Mouse (Mus musculus) bone marrow, adult 2 months (tissue): ENCODE data around the gene 2210408I21Rik. TPM values are rescaled to one million over a fixed set of nuclear protein-coding genes. Genes with fewer than 3 reads are reported as not detected.

Source experiments
- H3K27ac ChIP-seq: fragments of 200-500 bp; 2 replicates; pipeline ENCODE4 v1.5.1; 2012; ENCODE audit warnings: low read depth, mild to moderate bottlenecking, control low read depth, inconsistent platforms, low read length; ENCODE audit not compliant: control insufficient read depth, poor library complexity, insufficient read depth
- H3K4me1 ChIP-seq: fragments of 200-500 bp; 2 replicates; pipeline ENCODE4 v1.6.1; 2011; ENCODE audit warnings: low read length; ENCODE audit not compliant: control insufficient read depth, insufficient read depth
- H3K4me3 ChIP-seq: fragments of 200-500 bp; replicated peaks from 2 replicates; pipeline ENCODE3; 2011; ENCODE audit warnings: mild to moderate bottlenecking, low read depth, low read length, control low read depth; ENCODE audit not compliant: control insufficient read depth
- CTCF ChIP-seq: fragments of 200-500 bp; IDR thresholded peaks from 2 replicates; pipeline ENCODE4 v1.5.1; 2011; ENCODE audit warnings: low read length, control low read depth; ENCODE audit not compliant: control insufficient read depth, insufficient read depth
- POLR2A ChIP-seq: fragments of 200-500 bp; IDR thresholded peaks from 2 replicates; pipeline ENCODE4 v1.6.1; 2011; ENCODE audit warnings: low read depth, mild to moderate bottlenecking, control low read depth, low read length, borderline replicate concordance; ENCODE audit not compliant: control insufficient read depth
- WGBS: fragments of 180-500 bp; shearing (Covaris S2); methylation state at CpG from one replicate; pipeline ENCODE4 v1.1.7; 2018; 5-methylcytosine and 5-hydroxymethylcytosine counted together
- polyA plus RNA-seq: library from polyadenylated mRNA; stranded (reverse); fragments of >200 nt; gene quantifications from 2 replicates; pipeline ENCODE4 v1.2.4, GENCODE M21; 2011; ENCODE audit warnings: low replicate concordance; ENCODE audit not compliant: missing spikeins, insufficient read depth, insufficient read length

Gene 2210408I21Rik
- polyA plus RNA-seq, 1 experiment, result 2.0 TPM

GRCm38 (mm10) chr13:77262715-77263338 lies 127.5 kb downstream of the 2210408I21Rik start:
- Histone ChIP-seq H3K4me1 (no peaks in the 10 kb centered on the region), H3K4me3 (no peak overlapping the region), H3K27ac (no peak overlapping the region)
- TF ChIP-seq POLR2A (no peak), CTCF (no peak)
- WGBS, result 74% methylated on average over 3 of the region's 3 CpGs

GRCm38 (mm10) chr13:77263400-77264179 lies 128.2 kb downstream of the 2210408I21Rik start:
- no peak for TF ChIP-seq POLR2A
- WGBS, result 85% methylated on average over 7 of the region's 7 CpGs
- no peak overlapping the region for H3K27ac ChIP-seq

GRCm38 (mm10) chr13:77264481-77264880 lies 129.1 kb downstream of the 2210408I21Rik start:
- Histone ChIP-seq H3K27ac (no peak overlapping the region), H3K4me1 (no peaks in the 10 kb centered on the region), H3K4me3 (no peak overlapping the region)
- TF ChIP-seq CTCF, result no peak
- TF ChIP-seq POLR2A, result no peak
- WGBS, result 66% methylated on average over 1 of the region's 1 CpGs

More at GRCm38 (mm10) chr13:77263400-77264179, 128.2 kb downstream of the 2210408I21Rik start:
- H3K4me3 ChIP-seq, result no peak overlapping the region
- H3K4me1 ChIP-seq, result no peaks in the 10 kb centered on the region

- H3K4me1 ChIP-seq, result no peaks in the 10 kb centered on the region
- TF ChIP-seq POLR2A, result no peak
- TF ChIP-seq CTCF, result no peak
- no peak overlapping the region for H3K27ac ChIP-seq
- WGBS, result 58% methylated on average over 3 of the region's 3 CpGs
- no peak overlapping the region for H3K4me3 ChIP-seq
Measured at GRCm38 (mm10) chr13:77275172-77275747, 139.9 kb downstream of the 2210408I21Rik start.

GRCm38 (mm10) chr13:77278659-77279413 lies 143.5 kb downstream of the 2210408I21Rik start:
- Histone ChIP-seq H3K27ac (no peak overlapping the region), H3K4me1 (no peaks in the 10 kb centered on the region), H3K4me3 (no peak overlapping the region)
- WGBS, result 89% methylated on average over 7 of the region's 7 CpGs
- TF ChIP-seq CTCF, result no peak
- no peak for TF ChIP-seq POLR2A

- TF ChIP-seq POLR2A, result no peak
- TF ChIP-seq CTCF, result no peak
- Histone ChIP-seq H3K4me3 (no peak overlapping the region), H3K27ac (no peak overlapping the region), H3K4me1 (no peaks in the 10 kb centered on the region)
- 69% methylated on average over 3 of the region's 3 CpGs for WGBS
Measured at GRCm38 (mm10) chr13:77295519-77295918, 160.2 kb downstream of the 2210408I21Rik start.

- H3K27ac ChIP-seq, result no peak overlapping the region
- 71% methylated on average over 1 of the region's 1 CpGs for WGBS
- H3K4me1 ChIP-seq, result no peaks in the 10 kb centered on the region
- TF ChIP-seq CTCF (no peak), POLR2A (no peak)
- no peak overlapping the region for H3K4me3 ChIP-seq
Measured at GRCm38 (mm10) chr13:77324101-77324500, 188.8 kb downstream of the 2210408I21Rik start.
